Mouse (Mus musculus): ENCODE measurements around the gene Hoxa13. TPM values are rescaled to one million over a fixed set of nuclear protein-coding genes. Genes with fewer than 3 reads are reported as not detected.

The Hoxa13 gene
- polyA plus RNA-seq, 1 experiment from 2014 or later: not detected

GRCm38 (mm10) chr6:52248638-52249414 is 11.9 kb downstream of the Hoxa13 start:
- H3K9ac ChIP-seq: no peak overlapping the region
- no peak for DNase-seq
- WGBS (ENCODE audit: insufficient replicate concordance): 3% methylated on average over 27 of the region's 27 CpGs
- H3K9me3 ChIP-seq (replicated peaks): no peaks in the 10 kb centered on the region
- no peak overlapping the region for H3K4me3 ChIP-seq (replicated peaks)
- no peak overlapping the region for H3K27ac ChIP-seq
- no peaks in the 10 kb centered on the region for H3K36me3 ChIP-seq
- 0 out of 2 replicates have a peak, but pooled peaks cover 2% of the 10 kb centered on the region for H3K4me1 ChIP-seq (replicated peaks)
- no peak for ATAC-seq (ENCODE audit: low read depth)
- H3K4me2 ChIP-seq: no peak overlapping the region
- H3K27me3 ChIP-seq: peaks cover 100% of the 10 kb centered on the region

- Histone ChIP-seq H3K27ac (no peak overlapping the region), H3K36me3 (no peaks in the 10 kb centered on the region), H3K9me3 (replicated peaks) (no peaks in the 10 kb centered on the region), H3K4me3 (replicated peaks) (no peak overlapping the region), H3K4me1 (replicated peaks) (0 out of 2 replicates have a peak, but pooled peaks cover 2% of the 10 kb centered on the region), H3K9ac (no peak overlapping the region), H3K27me3 (peaks cover 100% of the 10 kb centered on the region), H3K4me2 (no peak overlapping the region)
- ATAC-seq (ENCODE audit: low read depth) (no peak), DNase-seq (no peak)
- WGBS (ENCODE audit: insufficient replicate concordance): 3% methylated on average over 23 of the region's 23 CpGs
Measured at GRCm38 (mm10) chr6:52247766-52248637, 12.7 kb downstream of the Hoxa13 start.

- peaks cover 100% of the 10 kb centered on the region for H3K27me3 ChIP-seq
- ATAC-seq (ENCODE audit: low read depth) (no peak), DNase-seq (no peak)
- H3K27ac ChIP-seq: no peak overlapping the region
- H3K36me3 ChIP-seq: no peaks in the 10 kb centered on the region
- no peak overlapping the region for H3K9ac ChIP-seq
- no peaks in the 10 kb centered on the region for H3K9me3 ChIP-seq (replicated peaks)
- 5% methylated on average over 3 of the region's 3 CpGs for WGBS (ENCODE audit: insufficient replicate concordance)
- H3K4me1 ChIP-seq (replicated peaks): 0 out of 2 replicates have a peak, but pooled peaks cover 2% of the 10 kb centered on the region
- no peak overlapping the region for H3K4me3 ChIP-seq (replicated peaks)
- no peak overlapping the region for H3K4me2 ChIP-seq
Measured at GRCm38 (mm10) chr6:52246916-52247315, 13.8 kb downstream of the Hoxa13 start.

GRCm38 (mm10) chr6:52246403-52246803 is 14.3 kb downstream of the Hoxa13 start:
- H3K4me3 ChIP-seq (replicated peaks): no peak overlapping the region
- no peak for ATAC-seq (ENCODE audit: low read depth)
- H3K4me2 ChIP-seq: no peak overlapping the region
- no peaks in the 10 kb centered on the region for H3K36me3 ChIP-seq
- H3K9me3 ChIP-seq (replicated peaks): no peaks in the 10 kb centered on the region
- no peak for DNase-seq
- H3K27ac ChIP-seq: no peak overlapping the region
- H3K9ac ChIP-seq: no peak overlapping the region
- H3K4me1 ChIP-seq (replicated peaks): 0 out of 2 replicates have a peak, but pooled peaks cover 2% of the 10 kb centered on the region
- peaks cover 100% of the 10 kb centered on the region for H3K27me3 ChIP-seq
- WGBS (ENCODE audit: insufficient replicate concordance): under 1% methylated on average over 26 of the region's 26 CpGs

GRCm38 (mm10) chr6:52245757-52246142 is 14.9 kb downstream of the Hoxa13 start, which contains the start of gene Hoxa11:
TSS of gene Hoxa11 (minus strand) at chr6:52245810.
- ATAC-seq (ENCODE audit: low read depth): no peak
- Histone ChIP-seq H3K4me2 (no peak within 1 kb of the TSS), H3K36me3 (no peaks in the 10 kb centered on the region), H3K9ac (no peak within 1 kb of the TSS), H3K9me3 (replicated peaks) (no peaks in the 10 kb centered on the region), H3K27ac (no peak within 1 kb of the TSS), H3K4me3 (replicated peaks) (peak within 1 kb of the TSS; percentile 18; the same call in 1 of the 2 replicates), H3K4me1 (replicated peaks) (0 out of 2 replicates have a peak, but pooled peaks cover 2% of the 10 kb centered on the region), H3K27me3 (peaks cover 100% of the 10 kb centered on the region)
- no peak for DNase-seq
- WGBS (ENCODE audit: insufficient replicate concordance): 3% methylated on average over 20 of the region's 20 CpGs

- Histone ChIP-seq H3K4me3 (replicated peaks) (peak overlapping the region; percentile 18; the same call in 1 of the 2 replicates), H3K9ac (no peak overlapping the region)
- WGBS (ENCODE audit: insufficient replicate concordance): 2% methylated on average over 69 of the region's 71 CpGs
Measured at GRCm38 (mm10) chr6:52245040-52245756, 15.5 kb downstream of the Hoxa13 start.

GRCm38 (mm10) chr6:52244471-52245039 is 16.1 kb downstream of the Hoxa13 start:
- no peak overlapping the region for H3K9ac ChIP-seq
- H3K4me1 ChIP-seq (replicated peaks): 0 out of 2 replicates have a peak, but pooled peaks cover 2% of the 10 kb centered on the region
- H3K9me3 ChIP-seq (replicated peaks): no peaks in the 10 kb centered on the region
- no peak overlapping the region for H3K27ac ChIP-seq
- H3K36me3 ChIP-seq: no peaks in the 10 kb centered on the region
- H3K4me2 ChIP-seq: no peak overlapping the region
- DNase-seq: no peak
- H3K4me3 ChIP-seq (replicated peaks): 0 out of 2 replicates have a peak overlapping the region, but pooled peaks have one; percentile 18
- WGBS (ENCODE audit: insufficient replicate concordance): 3% methylated on average over 23 of the region's 23 CpGs
- H3K27me3 ChIP-seq: peaks cover 100% of the 10 kb centered on the region
- no peak for ATAC-seq (ENCODE audit: low read depth)

More at GRCm38 (mm10) chr6:52245040-52245756, 15.5 kb downstream of the Hoxa13 start:
- Histone ChIP-seq H3K27me3 (peaks cover 100% of the 10 kb centered on the region), H3K36me3 (no peaks in the 10 kb centered on the region), H3K9me3 (replicated peaks) (no peaks in the 10 kb centered on the region), H3K27ac (no peak overlapping the region), H3K4me1 (replicated peaks) (0 out of 2 replicates have a peak, but pooled peaks cover 2% of the 10 kb centered on the region), H3K4me2 (no peak overlapping the region)
- DNase-seq (no peak), ATAC-seq (ENCODE audit: low read depth) (no peak)

GRCm38 (mm10) chr6:52243681-52244121 is 17.0 kb downstream of the Hoxa13 start:
- DNase-seq: no peak
- no peak overlapping the region for H3K9ac ChIP-seq
- ATAC-seq (ENCODE audit: low read depth): no peak
- 0 out of 2 replicates have a peak, but pooled peaks cover 2% of the 10 kb centered on the region for H3K4me1 ChIP-seq (replicated peaks)
- peaks cover 99% of the 10 kb centered on the region for H3K27me3 ChIP-seq
- WGBS (ENCODE audit: insufficient replicate concordance): 3% methylated on average over 12 of the region's 12 CpGs
- no peak overlapping the region for H3K4me2 ChIP-seq
- H3K36me3 ChIP-seq: no peaks in the 10 kb centered on the region
- no peaks in the 10 kb centered on the region for H3K9me3 ChIP-seq (replicated peaks)
- H3K4me3 ChIP-seq (replicated peaks): no peak overlapping the region
- no peak overlapping the region for H3K27ac ChIP-seq

GRCm38 (mm10) chr6:52242801-52243332 is 17.8 kb downstream of the Hoxa13 start:
- DNase-seq (no peak), ATAC-seq (ENCODE audit: low read depth) (no peak)
- Histone ChIP-seq H3K9me3 (replicated peaks) (no peaks in the 10 kb centered on the region), H3K4me2 (no peak overlapping the region), H3K27ac (no peak overlapping the region), H3K9ac (no peak overlapping the region), H3K27me3 (peaks cover 99% of the 10 kb centered on the region), H3K4me1 (replicated peaks) (0 out of 2 replicates have a peak, but pooled peaks cover 2% of the 10 kb centered on the region), H3K4me3 (replicated peaks) (no peak overlapping the region), H3K36me3 (no peaks in the 10 kb centered on the region)
- 4% methylated on average over 4 of the region's 4 CpGs for WGBS (ENCODE audit: insufficient replicate concordance)

GRCm38 (mm10) chr6:52241001-52241621 is 19.6 kb downstream of the Hoxa13 start:
- H3K36me3 ChIP-seq: no peaks in the 10 kb centered on the region
- H3K4me3 ChIP-seq (replicated peaks): no peak overlapping the region
- 0 out of 2 replicates have a peak, but pooled peaks cover under 1% of the 10 kb centered on the region for H3K4me1 ChIP-seq (replicated peaks)
- no peaks in the 10 kb centered on the region for H3K9me3 ChIP-seq (replicated peaks)
- H3K27ac ChIP-seq: no peak overlapping the region
- ATAC-seq (ENCODE audit: low read depth) (no peak), DNase-seq (no peak)
- no peak overlapping the region for H3K4me2 ChIP-seq
- H3K9ac ChIP-seq: no peak overlapping the region
- H3K27me3 ChIP-seq: peaks cover 99% of the 10 kb centered on the region
- 2% methylated on average over 9 of the region's 9 CpGs for WGBS (ENCODE audit: insufficient replicate concordance)
